Mouse (Mus musculus) CH12.LX (cell line): Measurements from ENCODE around the gene Creb1.

Source experiments
- CHD2 ChIP-seq: IDR thresholded peaks from 2 replicates; pipeline ENCODE4 v1.6.1; 2011; ENCODE audit warnings: low read length, improper control_type of control experiment
- CTCF ChIP-seq, 2 experiments: IDR thresholded peaks in 1 of 2; conservative IDR thresholded peaks in 1 of 2; 2 replicates each; pipeline ENCODE4 v1.5.1; 2011 to 2012; ENCODE audit warnings: low read depth in 2 of 2, low read length in 2 of 2, improper control_type of control experiment in 1 of 2, inconsistent platforms in 1 of 2, mild to moderate bottlenecking in 1 of 2, moderate library complexity in 1 of 2
- ETS1 ChIP-seq: conservative IDR thresholded peaks from 2 replicates; pipeline ENCODE4 v1.6.1; 2012; ENCODE audit warnings: low read depth, mild to moderate bottlenecking, inconsistent platforms, low read length, improper control_type of control experiment, moderate library complexity

DNA sequence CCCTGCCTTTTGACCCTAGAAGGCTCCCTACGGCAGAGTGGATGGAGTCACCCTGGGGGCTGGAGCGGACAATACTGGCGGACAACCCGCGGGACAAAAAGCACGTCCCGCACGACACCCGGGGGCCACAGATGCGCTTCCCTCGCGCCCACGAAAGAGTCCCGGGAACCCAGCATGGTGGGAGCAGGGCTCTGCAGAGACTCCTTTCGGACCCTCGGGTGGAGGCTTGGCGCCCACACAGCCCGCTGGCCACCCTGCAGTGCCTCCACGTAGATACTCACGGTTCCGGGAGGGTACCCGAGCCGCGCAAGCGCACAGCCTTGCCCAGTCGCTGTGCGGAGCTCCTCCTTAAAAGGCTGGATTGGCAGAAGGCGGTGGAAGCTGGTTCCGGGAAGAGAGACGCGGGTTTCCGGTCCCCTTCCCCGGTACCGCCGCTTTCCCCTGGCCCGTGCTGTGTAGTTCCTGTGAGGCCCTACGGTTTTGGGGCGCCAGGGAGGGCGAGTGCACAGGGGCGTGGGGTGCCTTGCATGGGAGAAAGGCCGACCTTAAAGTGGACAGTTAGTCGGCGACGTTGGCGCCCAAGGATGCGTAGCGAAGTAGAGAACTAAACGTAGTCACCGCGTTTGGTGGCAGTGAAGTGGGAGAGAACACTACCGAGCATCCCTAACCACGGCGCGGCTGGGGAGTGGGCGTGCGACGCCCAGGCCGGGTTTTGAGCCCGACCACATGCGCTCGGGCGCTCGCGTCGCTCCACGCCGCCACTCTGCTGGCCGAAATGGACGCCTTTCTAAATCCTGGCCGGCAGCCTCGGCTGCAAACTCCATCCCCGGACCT, 84.7 kb downstream of the Creb1 start, which contains the start of gene Mettl21a:
- TF ChIP-seq CTCF (conservative IDR thresholded peaks at IDR 0.05 in 1 of 2, IDR thresholded peaks at IDR 0.05 in 1 of 2; ENCODE audit: low read depth in 2 of 2, low read length in 2 of 2): no peak
- no peak for TF ChIP-seq ETS1
- TF ChIP-seq CHD2: no peak
